Mouse (Mus musculus): ENCODE results near the gene Ptcd3. TPM values are rescaled to one million over a fixed set of nuclear protein-coding genes. Genes with fewer than 3 reads are reported as not detected.
"Not testable (repeated sequence)": the region's sequence is repeated elsewhere in the genome, so short reads cannot be mapped to it uniquely, and the experiment has no call there.

Ptcd3 gene
- total RNA-seq (2015; ENCODE audit: low replicate concordance), result 55.1 and 91.0 TPM in 2 replicates
- 42.0 and 47.4 TPM in 2 replicates for total RNA-seq (2017; ENCODE audit: low replicate concordance)

DNA sequence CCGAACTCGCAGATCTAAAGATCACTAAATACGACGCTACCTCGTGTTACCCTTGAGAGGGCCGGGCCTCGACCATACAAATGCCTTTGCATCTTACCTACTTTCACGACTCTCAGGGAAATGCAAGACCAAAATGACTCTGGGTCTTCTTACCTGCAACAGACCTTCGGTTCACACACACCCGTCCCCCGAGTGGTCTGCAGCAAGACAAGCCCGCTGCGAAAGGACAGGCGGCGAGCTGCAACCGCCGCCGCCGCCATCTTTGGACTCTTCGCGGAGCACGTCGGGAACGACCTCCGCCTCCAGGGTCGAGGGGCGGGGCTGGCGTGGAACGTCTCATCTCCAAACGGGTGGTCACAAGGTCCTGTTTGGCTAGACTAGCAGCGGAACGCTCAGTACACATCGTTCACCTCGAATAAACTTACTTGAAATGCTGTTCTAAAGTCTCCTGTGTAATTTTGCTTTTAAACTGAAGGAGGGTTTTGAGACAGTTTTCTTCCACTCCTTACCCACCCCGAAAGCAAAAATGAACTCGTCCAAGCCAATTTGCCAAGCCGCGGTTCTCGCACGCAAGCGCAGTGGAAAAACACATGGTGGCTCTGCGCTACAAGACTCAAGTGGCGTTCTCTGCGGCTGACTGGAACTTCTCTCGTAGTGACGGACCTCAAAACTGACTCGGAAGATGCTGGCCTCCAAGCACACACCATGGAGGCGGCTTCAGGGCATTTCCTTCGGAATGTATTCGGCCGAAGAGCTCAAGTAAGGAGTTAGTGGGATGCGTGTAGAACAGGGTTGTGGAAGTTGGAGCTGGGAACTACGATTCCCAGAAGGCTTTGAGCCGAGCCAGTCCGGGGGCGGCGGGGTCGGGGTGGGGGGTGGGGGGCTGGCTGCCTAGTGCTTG, at the start of gene Ptcd3, which contains the start of gene Polr1a:
Gene Ptcd3, minus strand, starts transcription at position 270 of the 901 bp plus-strand sequence.
Gene Polr1a, plus strand, starts transcription at position 573 of the 901 bp plus-strand sequence.
- ATAC-seq (replicated peaks; ENCODE audit: low FRiP score, poor library complexity, severe bottlenecking), result peak; percentile 99

DNA sequence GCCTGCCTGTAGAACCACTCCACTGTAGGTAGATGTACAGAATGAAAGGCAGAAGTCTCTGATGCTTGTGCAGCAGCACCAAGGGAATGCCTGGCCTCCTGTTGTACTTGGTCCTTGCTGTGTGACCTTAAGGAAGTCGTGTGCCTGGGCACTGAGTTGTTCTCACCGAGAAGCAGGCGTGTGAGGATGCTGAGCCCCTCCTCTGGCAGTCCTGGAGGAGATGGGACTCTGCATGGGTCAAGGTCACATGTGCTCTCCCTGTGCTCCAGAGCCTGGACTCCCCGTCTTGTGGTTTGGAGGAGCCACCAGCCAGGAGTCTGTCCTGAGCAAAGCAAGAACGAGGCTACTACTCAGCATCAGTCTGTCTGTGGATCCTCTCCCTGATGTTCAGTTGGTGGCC, 42.6 kb upstream of the Ptcd3 start:
- ATAC-seq (replicated peaks; ENCODE audit: low FRiP score, poor library complexity, severe bottlenecking), result no peak

DNA sequence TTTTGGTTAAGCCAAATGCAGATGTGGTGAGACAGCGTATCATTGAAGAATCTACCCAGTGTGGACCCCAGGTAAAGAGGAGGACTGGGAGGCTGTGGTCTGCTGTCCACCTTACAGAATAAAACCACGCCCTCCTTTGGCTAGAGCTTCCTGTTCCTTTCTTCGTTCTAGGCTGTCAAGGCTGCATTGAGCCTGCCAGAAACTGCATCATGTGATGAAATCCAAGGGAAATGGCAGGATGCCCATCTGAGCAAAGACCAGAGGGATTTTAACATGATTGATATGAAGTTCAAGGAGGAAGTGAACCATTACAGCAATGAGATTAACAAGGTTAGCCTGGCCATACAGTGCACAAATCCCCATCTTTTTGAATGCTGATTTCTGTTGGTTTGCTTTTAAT, 42.0 kb upstream of the Ptcd3 start:
- no peak for ATAC-seq (replicated peaks; ENCODE audit: low FRiP score, poor library complexity, severe bottlenecking)

- no peak for ATAC-seq (replicated peaks; ENCODE audit: low FRiP score, poor library complexity, severe bottlenecking)
These were observed 41.2 kb upstream of the Ptcd3 start for GRCm38 (mm10) chr6:71949721-71950120.

DNA sequence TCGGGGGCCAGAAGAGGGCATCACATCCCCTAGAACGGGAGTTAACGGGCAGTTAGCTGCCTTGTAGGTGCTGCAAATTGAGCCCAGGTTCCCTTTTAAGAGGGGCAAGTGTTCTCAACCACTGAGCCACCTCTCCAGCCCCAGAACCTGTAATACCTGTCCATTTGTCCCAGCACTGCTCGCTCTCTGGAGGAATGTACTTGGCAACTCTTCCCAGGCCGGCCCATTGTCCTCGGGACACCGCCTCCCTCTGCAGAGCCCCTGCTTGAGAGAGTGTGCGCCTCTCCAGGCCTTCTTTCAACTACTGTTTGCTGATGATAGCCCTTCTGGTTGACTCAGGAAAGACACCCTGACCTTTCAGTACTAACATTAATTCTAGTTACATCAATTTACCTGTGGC, 37.6 kb upstream of the Ptcd3 start:
- ATAC-seq (replicated peaks; ENCODE audit: low FRiP score, poor library complexity, severe bottlenecking), result no peak

DNA sequence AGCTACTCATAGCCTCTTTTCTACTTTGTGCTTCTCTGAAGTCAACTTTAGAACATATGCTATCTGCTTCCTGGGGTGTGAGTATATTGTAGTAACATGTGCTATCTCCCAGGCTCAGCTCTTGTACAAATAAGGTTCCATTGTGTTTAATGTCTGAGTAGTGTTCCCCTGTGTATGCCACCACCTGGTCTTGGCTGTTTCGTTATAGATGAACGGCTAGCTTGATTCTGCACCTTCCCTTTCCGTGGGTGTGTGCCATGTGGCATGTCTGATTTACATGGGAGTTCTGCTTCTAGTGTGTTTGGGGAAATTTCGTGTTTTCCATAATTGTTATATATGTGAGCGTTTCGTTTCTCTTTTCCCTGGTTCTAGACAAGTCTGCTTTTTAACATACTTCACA, 36.6 kb upstream of the Ptcd3 start:
- no peak for ATAC-seq (replicated peaks; ENCODE audit: low FRiP score, poor library complexity, severe bottlenecking)

- no peak for ATAC-seq (replicated peaks; ENCODE audit: low FRiP score, poor library complexity, severe bottlenecking)
These were observed 32.4 kb upstream of the Ptcd3 start for GRCm38 (mm10) chr6:71940912-71941311.

GRCm38 (mm10) chr6:71935737-71936136, 27.2 kb upstream of the Ptcd3 start:
- ATAC-seq (replicated peaks; ENCODE audit: low FRiP score, poor library complexity, severe bottlenecking), result no peak

- no peak for ATAC-seq (replicated peaks; ENCODE audit: low FRiP score, poor library complexity, severe bottlenecking)
These were observed 25.6 kb upstream of the Ptcd3 start for GRCm38 (mm10) chr6:71934081-71934556.

- ATAC-seq (replicated peaks; ENCODE audit: low FRiP score, poor library complexity, severe bottlenecking), result no peak
These were observed 23.8 kb upstream of the Ptcd3 start for GRCm38 (mm10) chr6:71932347-71932746.

- no peak for ATAC-seq (replicated peaks; ENCODE audit: low FRiP score, poor library complexity, severe bottlenecking)
These were observed 22.4 kb upstream of the Ptcd3 start for GRCm38 (mm10) chr6:71930830-71931437.

DNA sequence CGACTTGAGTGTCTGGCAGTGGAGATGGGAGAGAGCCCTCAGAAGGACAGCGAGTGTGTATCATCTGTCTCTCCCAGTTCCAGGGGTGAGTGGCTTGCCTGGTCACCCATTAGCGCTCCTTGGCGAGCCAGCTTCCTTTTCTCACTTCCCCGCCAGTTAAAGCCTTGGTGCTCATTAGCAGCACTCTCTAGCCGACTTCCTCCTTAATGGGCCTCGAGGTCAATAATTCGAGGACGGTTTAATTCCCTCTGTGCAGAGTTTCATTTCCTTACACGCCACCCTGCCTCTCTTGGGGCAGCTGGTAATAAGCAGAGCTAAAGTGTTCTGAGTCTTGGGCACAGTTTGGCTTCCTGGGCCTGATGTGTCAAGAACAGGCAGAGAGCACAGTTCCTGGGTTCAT, 21.5 kb upstream of the Ptcd3 start:
- no peak for ATAC-seq (replicated peaks; ENCODE audit: low FRiP score, poor library complexity, severe bottlenecking)

GRCm38 (mm10) chr6:71927911-71928310, 19.4 kb upstream of the Ptcd3 start:
- no peak for ATAC-seq (replicated peaks; ENCODE audit: low FRiP score, poor library complexity, severe bottlenecking)

DNA sequence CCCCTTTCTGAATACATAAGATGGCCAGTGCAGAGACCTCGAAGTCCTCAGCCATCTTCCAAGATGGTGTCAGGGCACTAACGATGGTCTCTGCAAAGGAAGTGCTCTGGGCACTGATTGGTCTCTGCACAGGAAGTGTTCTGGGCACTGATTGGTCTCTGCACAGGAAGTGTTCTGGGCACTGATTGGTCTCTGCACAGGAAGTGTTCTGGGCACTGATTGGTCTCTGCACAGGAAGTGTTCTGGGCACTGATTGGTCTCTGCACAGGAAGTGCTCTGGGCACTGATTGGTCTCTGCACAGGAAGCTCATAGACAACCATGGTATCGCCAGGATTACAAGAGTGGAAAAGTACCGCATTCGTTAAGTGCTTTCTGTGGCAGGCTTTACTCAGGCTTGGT, 16.7 kb upstream of the Ptcd3 start:
- ATAC-seq (replicated peaks; ENCODE audit: low FRiP score, poor library complexity, severe bottlenecking), result not testable (repeated sequence)

- ATAC-seq (replicated peaks; ENCODE audit: low FRiP score, poor library complexity, severe bottlenecking), result no peak
These were observed 12.2 kb upstream of the Ptcd3 start for GRCm38 (mm10) chr6:71920752-71921151.

DNA sequence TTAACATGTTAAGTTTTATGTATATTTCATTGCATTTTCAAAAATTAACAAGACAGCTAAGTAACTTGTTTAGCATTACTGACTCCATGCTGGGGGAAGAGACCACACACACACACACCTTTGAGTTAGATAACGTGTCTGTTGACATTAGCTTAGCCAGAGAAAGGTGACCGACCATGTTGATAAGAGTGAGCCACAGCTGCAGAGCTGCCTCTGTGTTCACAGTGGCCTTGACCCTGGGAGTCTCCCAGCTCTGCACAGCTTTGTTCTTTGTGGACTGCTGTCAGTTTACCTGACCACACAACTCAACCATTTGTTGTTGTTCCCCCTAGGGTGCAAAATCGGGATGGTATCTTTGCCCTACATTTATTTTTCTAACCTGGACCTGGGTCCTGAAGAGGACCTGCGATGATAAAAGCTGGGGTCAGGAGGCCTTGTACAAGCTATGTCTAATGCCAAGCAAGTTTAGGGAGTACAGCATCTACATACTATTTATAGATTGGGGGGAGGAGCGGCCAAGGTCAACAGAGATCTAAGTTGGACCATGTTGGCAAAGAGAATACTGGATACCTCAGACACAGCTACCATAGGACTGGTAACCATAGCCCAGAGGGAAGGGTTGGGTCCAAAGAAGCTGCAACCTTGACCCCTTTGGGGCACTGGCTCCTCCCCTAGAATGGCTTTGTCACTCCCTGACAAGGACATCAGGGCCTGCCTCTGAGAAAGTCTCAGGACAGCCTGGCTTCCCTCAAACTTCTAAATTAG, 3.3 kb upstream of the Ptcd3 start:
- ATAC-seq (replicated peaks; ENCODE audit: low FRiP score, poor library complexity, severe bottlenecking), result no peak

DNA sequence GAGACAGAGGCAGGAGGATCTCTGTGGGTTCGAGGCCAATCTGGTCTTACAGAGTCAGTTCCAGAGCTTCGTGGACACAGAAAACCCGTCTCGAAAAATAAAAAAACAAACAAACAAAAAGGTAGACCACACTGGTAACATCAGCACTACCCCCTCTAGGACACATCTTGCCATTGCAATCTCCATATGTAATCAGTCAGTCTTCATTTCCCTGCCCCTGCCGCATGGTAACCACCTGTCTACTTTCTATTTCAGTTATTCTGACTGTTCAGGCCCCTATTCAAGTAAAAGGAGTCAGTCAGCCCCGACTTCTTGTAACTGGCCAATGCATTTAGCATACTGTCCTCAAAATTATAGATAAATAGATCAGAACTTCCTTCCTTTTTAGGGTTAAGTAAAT, 1.3 kb upstream of the Ptcd3 start:
- ATAC-seq (replicated peaks; ENCODE audit: low FRiP score, poor library complexity, severe bottlenecking), result no peak

- ATAC-seq (replicated peaks; ENCODE audit: low FRiP score, poor library complexity, severe bottlenecking), result no peak
These were observed 834 bp upstream of the Ptcd3 start for GRCm38 (mm10) chr6:71909384-71909783.

- no peak for ATAC-seq (replicated peaks; ENCODE audit: low FRiP score, poor library complexity, severe bottlenecking)
These were observed 781 bp downstream of the Ptcd3 start for GRCm38 (mm10) chr6:71907702-71908235.

GRCm38 (mm10) chr6:71893263-71893662, 15.3 kb downstream of the Ptcd3 start:
- ATAC-seq (replicated peaks; ENCODE audit: low FRiP score, poor library complexity, severe bottlenecking), result no peak
